Mouse (Mus musculus): ENCODE results near the gene Ang. TPM values are rescaled to one million over a fixed set of nuclear protein-coding genes. Genes with fewer than 3 reads are reported as not detected.
A peak's percentile ranks its signal among the peaks of the same experiment; 100 is the strongest.

The Ang gene
- 1 to 10 TPM; 1.6 to 4.2 TPM for total RNA-seq (2021)
- long read RNA-seq, experiment 1, partial matches to known transcripts: 0 of 3 reads
- long read RNA-seq, experiment 1, other reads (novel, unspliced or antisense): 1 of 3 reads
- long read RNA-seq, experiment 2: 0 reads

DNA sequence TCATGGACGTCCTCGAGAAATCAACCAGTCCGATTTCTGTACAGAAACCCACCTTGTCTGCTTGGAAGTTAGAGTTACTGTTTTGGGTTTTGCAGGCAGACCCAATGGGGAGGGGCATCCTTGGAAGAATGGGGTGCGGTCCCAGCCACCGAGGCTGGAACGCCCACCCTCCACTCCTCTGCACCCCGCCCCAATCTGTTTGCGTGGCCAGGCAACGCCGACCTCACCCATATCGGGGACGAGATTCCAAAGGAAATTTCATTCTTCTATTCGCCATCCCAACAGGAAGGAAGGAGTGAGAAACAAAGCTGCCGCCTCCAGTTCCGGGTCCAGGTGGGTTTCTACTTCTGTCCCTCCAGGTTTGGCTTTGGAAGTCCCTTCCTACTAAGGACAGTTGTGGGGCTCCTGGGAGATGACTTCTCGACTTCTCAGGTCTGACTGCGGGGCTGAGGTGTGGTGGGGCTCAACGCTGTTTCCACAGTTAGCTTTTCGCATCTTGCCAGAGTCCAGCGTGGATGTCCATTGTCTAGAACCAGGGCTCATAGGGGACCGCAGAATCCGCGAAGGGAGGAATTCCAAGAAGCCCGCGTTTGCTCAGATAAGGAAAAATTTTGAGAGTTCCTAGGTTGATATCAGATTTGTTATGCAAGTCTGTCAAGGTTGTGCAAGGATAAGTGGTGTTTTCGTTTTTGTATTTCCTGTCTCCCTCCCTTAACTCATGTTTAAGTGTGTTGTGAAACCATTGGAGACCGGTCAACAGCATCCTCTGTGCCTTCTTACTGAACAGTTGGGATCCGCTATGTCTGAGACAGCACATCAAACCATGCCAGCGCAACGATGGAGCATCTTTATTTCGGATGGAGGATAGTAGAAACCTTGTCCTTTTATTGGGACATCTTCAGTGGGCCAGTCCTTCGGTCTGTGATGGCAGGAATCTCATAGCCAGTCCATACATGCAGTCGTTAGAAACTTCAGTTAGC, at the start of gene Ang, which contains the start of gene Rnase4:
Gene Ang, plus strand, starts transcription at position 230 of the 980 bp plus-strand sequence.
Gene Rnase4, plus strand, starts transcription at position 157 of the 980 bp plus-strand sequence.
- DNase-seq: peak; percentile 78

DNA sequence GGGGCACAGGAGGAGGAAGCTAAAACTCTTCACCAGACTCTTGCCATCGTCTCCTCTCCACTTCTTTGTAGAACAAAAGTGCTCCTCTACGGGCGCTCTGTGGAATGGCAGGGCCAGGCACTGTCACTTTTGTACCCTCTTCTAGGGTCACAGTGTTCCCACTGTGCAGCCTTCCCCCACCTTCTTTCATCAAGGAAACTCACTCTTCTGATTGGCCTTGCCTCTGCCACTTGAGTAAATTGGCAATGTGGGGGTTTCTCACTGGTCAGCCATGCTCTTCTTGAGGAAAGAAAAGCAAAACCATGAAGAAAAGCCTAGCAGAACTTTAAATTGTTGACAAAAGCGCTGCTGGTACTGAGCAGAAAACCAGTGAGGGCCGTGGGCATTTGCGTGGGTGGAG, 49.2 kb upstream of the Ang start, which contains the start of gene Rnase9:
Gene Rnase9, minus strand, starts transcription at position 101 of the 400 bp plus-strand sequence.
- DNase-seq: no peak

DNA sequence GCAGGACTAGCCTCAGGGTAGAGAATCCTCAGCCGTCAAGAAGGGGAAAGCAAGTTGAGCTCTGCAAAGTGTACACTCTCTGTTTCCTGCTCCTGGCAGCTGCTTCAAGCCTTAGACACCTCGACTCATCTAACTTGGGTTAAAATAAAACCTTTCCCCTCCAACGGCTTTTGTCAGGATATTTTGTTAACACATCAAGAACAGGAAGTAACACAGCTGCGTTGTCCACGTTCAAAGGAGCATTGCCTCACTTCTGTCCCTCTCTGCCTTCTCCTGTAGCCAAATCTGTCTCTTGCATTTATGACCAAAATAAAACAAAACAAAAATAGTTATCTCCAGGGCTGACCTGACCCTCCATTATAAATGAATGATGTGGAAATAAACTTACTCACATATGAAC, 43.1 kb upstream of the Ang start:
- no peak for DNase-seq

DNA sequence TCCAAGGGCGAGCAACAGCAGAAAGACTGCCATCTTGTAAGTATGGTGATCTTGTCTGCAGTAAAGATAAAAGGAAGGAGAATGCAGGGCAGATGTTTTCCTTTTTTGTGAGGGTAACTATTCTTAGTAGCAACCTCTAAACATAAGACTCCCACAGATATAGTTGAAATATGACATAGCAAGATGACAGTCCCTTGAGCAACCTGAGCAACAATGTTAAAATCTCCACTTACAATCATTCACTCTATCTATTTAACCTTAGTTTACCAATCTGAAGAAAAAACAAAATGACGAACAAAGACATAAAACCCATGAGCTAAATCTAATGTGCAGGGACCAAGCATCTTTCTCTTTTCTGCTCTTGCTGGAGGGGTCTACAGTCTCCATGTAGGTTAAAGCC, 40.9 kb upstream of the Ang start, which contains the start of gene Rnase11:
Gene Rnase11, minus strand, starts transcription at position 101 of the 400 bp plus-strand sequence.
- no peak for DNase-seq

DNA sequence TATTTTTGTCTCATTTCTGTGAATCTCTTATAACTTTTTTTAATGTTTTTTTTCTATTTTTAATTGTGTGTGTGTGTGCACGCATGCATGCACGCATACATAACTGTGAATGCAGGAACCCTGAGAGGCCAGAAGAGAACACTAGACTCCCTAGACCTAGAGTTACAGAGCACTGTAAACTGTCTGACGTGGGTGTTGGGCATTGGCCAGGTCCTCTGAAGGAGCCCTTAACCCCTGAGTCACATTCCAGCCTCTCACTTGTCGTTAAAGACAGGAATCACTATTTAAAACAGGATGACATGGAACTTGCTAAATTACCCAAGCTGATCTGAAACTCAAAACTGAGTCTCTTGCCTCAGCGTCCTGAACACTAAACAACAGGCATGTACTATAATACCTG, 39.0 kb upstream of the Ang start:
- DNase-seq: no peak

DNA sequence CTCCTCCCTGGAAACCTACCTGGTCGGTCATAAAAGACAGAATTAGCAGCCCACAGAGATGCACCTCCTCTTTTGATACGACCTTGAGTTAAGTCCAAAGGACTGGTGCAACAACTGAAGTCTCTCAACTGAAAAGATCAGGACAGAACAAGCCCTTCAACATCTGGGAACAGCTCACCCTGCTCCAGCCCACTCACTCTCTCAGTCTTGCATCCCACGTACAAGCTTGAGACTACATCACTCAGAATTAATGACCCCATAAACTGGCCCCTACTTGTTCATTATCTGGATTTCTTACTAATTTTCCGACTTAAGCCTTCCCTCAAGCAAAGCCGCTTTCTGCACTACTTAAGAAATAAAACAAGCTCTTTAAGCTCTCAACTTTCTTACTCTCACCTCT, 37.8 kb upstream of the Ang start:
- DNase-seq: no peak

DNA sequence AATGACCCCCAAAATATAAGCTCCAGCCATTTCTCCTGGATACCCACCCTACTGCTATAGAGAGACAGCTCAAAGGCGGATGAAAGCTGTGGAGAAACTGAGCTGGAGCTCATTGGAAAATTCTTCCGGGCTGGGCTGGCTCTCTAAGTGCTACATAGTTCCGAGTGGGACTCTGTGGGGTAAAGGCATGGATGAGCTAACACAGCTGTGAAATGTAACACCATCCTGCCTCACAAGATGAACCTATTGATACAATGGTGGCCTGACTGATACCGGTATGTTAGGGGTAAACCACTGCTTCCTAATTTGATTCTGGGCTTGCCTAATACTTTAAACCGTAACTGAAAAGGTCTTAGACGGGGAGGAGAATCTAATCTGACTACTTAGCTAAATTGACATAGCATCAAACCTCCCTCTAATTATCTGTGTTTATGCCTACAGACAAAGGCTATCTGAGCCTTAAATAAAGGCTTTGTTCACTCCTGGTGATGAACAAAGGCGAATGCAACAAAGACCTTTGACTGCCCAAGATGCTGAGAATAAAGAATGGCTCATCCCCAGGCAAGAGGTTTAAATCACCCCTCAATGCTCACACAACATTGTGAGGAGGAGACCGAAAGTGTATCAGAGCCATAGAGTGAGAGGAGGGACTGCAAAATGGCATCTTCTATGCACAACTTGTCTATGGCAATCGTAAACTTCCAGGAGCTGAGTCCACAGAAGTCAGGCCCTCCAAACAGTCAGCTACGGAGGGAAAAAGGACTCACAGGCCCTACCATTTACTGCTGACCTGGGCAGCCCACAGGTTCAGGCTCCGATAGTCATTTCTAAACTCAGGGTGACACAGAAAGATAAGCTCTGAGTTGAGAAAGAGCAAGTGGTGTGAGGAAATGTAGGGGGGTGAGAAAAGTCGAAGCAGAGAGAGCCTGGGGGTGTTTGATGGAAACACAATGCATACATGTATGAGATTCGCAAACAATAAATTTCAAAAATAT, 36.4 kb upstream of the Ang start:
- DNase-seq: no peak

DNA sequence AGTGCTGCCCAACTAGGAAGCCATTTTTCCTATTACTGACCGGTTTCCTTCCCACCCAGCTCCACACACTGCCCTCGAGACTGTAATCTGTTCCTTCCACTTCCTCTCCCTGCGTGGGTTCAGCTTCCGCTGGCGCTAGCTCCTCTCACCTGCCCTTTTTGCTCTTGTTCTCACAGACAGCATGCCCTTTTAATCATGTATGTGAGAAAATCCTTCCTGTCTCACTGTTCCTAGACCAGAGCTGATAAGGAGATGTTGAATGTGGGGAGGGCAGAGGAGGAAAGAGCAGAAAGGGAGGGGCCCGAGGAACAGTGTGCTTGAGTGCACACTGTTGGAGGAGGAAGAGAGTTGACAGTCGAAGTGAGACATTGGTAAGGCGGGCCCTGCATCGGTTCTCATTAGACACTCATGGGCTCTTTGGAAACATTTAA, 33.5 kb upstream of the Ang start, which contains the start of gene Rnase12:
Gene Rnase12, minus strand, starts transcription at position 261 of the 431 bp plus-strand sequence.
- DNase-seq: no peak

DNA sequence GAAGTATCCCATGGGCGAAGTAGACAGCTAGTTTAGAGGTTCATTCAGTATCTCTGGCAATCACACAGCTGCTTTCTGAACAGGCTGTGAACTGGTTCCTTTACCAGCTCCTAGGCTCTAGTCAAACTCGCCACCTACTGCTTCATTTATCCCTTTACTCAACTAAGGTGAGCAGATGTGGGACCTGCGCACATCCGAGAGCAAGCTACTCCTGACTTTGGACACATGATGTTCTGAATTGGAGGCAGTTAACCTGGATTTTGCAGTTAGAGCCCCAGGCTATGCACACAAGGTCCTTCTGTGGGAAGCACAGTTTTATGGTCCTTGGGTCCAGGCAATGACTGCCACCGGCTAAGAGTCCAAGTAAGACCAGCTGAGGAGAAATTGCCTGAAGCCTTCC, 30.2 kb upstream of the Ang start:
- no peak for DNase-seq

DNA sequence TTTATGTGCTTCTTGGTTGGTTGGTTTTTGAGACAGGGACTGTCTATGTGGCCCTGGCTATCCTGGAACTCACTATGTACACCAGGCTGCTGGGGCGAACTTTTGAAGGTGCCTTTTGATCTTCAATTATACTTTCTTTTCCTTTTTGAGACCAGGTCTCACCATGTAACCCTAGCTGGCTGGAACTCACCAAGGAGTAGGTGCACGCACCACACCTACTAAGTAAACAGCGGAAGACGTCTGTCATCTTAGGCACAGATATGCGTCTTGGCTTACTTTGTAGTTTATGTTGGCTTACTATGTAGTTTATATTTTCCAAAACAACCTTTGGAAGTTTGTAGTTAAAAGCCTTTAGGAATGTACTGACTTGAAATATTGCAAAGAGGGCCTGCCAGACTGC, 22.0 kb upstream of the Ang start:
- no peak for DNase-seq

DNA sequence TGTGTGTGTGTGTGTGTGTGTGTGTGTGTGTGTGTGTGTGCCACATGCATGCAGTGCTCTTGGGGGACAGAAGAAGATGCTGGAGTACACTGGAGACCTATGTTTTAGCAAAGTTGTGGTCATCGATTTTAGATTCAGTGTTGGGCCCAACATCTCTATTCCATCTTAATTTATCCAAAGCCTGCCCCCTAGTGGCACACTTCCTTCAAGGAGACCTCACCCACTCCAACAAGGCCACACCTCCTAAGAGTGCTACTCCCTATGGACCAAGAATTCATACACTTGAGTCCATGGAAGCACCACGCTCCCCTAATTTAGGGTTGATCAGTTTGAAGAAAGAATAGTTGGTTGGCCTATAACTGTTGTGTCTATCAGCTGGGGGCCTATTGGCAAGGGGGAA, 21.3 kb upstream of the Ang start:
- DNase-seq: no peak

DNA sequence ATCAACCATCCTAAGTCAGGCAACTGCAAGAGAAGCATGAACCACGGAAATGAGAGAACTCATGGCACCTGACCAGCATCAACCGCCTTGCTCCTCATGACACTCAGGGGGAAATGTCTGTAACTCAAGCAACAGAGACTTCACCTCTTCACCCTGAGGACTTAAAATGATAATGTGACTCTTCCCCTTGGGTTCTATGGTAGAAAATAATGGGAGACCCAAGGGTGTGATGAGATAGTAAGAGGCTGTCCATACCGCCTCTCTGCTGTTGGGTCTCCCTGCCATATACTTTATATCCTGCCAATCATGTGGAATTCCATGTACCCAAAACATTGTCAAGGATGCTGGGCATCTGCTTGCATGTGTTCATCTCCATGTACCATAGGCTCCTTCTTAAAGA, 16.6 kb upstream of the Ang start, which contains the start of gene Olfr750:
Gene Olfr750, minus strand, starts transcription at position 101 of the 400 bp plus-strand sequence.
- DNase-seq: no peak

DNA sequence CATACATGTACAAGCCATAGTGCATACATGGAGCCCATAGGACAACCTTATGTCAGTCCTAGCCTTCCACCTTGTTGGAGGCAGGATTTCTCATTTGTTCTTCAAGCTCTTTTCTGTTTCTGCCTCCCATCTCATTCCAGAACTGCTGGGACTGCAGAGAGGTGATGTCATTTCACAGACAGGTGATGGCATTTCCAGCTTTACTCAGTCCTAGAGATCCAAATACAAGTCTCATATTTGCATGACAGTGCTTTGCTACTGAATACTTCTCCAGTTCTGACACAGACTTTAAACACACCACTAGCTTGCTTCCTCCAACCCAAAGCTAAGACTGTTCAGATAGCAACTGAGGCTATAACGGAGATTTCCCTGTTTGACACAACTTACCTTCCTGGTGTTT, 11.8 kb upstream of the Ang start:
- DNase-seq: no peak

DNA sequence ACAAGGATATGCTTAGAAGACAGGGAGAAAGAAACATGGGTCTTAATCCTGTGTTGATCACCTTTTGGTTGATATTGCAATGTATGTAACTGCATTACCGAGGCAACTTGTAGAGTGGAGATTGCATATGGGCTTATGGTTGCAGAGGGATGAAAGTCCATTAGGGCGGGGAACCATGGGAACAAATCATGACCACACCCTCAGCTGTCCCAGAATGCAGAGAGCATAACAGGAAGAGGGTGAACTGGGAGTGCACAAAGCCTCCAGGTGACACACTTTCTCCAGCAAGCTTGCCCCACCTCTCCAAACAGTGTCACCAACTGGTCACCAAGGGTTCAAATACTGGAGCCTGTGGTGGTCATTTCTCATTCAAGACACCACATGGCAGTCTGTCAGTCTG, 9.9 kb upstream of the Ang start:
- no peak for DNase-seq

DNA sequence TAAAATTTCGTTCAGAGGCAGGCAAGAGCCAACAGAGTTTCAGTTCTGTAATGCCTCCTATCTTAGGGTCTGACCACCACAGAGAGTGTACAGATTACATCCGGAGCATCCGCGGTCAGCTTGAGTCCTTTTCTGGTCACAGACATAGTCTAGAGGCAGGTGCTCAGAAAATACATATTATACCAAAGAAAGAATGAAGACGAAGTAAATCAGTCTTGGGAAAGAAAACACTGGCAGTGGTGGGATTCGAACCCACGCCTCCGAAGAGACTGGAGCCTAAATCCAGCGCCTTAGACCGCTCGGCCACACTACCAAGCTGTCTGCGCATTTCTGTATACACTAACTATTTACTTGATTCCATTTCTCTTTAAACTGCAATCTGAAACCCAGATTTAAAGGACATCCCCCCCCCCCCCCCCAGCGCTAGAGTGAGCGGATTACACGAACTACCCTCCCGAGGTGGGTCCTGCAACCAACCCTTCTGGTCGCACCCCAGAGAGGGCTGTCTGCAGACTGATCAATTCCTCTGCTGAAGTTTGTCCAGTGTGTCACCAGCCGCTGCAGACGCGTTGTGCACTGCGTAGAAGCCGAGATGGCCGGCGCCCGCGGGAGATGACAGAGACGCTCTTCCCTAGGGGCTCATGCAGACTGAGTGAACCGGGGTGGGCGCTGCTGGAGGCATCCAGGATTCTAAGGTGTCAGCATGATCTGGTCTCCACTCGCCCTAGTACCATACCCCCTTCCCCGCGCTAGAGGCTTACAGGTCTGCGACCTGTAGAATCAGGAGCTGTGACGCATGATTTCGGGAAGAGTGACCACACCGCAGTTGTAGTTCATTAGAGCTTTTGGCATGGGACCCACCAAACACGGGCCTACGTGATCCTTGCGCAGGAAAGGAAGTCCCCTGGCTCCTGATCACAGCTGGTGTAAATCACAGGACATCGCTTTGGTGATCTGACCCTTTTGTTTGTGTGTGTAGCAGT, 8.1 kb upstream of the Ang start:
- DNase-seq: peak; percentile 19

DNA sequence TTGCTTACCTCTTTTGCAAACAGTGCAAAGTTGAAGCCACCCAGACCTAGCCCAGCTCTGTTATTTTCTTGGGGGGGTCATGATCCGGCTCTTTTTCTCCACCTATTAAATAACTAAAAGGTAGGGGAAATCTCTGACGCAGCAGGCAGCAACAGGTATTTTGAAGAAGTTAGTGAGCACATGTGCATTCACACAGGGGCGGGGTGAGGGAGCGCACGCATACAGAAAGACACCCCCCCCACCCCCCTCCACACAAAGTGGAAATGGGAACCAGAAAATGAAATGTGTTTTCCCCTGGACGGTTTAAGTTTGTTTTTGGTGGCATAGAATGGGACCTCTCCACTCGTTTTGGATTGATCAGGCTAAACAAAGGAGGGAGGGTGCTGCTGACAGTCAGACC, 7.1 kb upstream of the Ang start:
- no peak for DNase-seq

DNA sequence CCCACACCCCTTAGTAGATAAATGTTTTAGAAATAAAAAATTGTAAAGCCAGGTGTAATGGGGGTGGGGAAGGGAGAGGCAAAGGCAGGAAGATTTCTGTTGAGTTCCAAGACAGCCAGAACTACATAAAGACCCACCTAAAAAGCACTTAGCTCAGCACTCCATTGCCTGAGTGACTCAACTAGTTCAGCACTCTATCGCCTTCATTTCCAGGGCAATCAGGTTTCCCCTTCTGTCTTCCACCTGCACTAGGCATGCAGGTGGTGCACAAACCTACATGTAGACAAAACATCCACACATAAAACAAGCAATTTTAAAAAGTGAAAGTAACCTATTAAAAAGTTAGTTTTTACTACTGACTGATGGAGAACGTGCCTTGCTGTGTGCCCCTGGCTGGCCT, 5.9 kb upstream of the Ang start:
- no peak for DNase-seq

DNA sequence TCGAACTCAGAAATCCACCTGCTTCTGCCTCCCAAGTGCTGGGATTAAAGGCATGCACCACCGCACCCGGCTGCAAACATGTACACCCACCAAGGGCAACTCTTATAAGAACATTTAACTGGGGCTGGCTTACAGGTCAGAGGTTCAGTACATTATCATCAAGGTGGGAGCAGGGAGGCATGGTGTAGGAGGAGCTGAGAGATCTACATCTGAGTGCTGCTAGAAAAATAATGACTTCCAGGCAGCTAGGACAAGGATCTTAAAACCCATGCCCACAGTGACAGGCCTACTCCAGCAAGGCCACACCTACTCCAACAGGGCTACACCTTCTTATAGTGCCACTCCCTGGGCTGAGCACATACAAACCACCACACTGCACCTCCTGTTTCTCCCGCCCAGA, 5.0 kb upstream of the Ang start:
- DNase-seq: no peak

DNA sequence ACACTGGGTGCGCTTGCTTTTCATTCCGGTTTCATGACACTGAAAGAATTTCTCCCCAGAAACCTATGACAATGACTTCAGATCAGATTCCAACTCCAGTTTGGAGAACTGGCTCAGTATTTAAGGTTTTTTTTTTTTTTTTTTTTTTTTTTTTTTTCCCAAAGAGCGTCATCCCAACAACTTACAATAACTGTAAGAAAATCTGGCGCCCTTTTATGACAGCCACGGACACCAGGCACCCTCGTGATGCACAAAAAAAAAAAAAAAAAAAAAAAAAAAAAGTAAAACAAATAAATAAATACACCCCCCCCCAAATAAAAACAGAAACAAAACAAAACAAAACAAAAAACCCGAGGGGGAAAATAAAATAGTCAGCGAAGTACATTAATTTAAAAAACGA, 3.2 kb upstream of the Ang start:
- DNase-seq: no peak

DNA sequence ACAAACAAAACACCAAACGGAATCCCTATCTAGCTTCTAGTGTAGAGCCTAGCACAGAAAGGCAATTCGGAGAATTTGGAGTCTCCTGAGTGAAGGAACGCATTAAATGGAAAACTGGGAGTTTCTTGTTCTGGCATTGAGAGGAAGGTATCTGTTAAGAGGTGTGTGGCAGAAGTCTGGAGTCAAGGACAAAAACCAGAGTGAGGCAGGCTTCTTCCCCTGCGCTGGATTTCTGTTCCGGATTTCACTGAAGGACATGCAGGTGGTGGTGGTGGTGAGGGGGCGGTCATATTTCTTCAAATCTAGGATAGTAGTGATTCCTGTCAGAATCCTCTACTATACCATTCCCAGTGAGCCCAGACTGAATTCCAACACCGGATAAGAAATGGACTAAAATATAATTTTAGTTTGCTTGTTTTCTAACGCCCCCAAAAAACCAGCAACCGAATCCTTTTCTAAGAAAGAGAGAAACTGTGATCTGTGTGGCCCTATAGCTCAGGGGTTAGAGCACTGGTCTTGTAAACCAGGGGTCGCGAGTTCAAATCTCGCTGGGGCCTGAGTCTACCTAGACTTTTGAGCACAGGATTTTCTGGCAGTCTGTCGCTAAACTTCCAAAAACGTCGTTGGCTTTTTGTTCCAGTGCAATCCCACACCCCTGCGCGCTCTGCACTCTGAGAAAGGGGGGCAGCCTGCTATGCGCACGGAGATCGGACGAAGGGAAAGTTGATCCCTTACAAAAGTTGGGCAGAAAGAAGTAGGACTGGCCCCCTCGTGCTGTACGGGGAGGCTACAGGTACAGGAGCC, 2.6 kb upstream of the Ang start:
- peak; percentile 71 for DNase-seq

Measured in gastrocnemius, postnatal 25 days (tissue).